Mouse (Mus musculus) left cerebral cortex, adult 9 months (tissue): ENCODE results near the gene Ppm1f.
A peak's percentile ranks its signal among the peaks of the same experiment; 100 is the strongest.
"Not testable (repeated sequence)": the region's sequence is repeated elsewhere in the genome, so short reads cannot be mapped to it uniquely, and the experiment has no call there.

Experiments used
- DNase-seq, 2 experiments: peaks; one replicate each; pipeline ENCODE4 v3.0.0; 2022; ENCODE audit warnings: low spot score in 2 of 2

Ppm1f gene

DNA sequence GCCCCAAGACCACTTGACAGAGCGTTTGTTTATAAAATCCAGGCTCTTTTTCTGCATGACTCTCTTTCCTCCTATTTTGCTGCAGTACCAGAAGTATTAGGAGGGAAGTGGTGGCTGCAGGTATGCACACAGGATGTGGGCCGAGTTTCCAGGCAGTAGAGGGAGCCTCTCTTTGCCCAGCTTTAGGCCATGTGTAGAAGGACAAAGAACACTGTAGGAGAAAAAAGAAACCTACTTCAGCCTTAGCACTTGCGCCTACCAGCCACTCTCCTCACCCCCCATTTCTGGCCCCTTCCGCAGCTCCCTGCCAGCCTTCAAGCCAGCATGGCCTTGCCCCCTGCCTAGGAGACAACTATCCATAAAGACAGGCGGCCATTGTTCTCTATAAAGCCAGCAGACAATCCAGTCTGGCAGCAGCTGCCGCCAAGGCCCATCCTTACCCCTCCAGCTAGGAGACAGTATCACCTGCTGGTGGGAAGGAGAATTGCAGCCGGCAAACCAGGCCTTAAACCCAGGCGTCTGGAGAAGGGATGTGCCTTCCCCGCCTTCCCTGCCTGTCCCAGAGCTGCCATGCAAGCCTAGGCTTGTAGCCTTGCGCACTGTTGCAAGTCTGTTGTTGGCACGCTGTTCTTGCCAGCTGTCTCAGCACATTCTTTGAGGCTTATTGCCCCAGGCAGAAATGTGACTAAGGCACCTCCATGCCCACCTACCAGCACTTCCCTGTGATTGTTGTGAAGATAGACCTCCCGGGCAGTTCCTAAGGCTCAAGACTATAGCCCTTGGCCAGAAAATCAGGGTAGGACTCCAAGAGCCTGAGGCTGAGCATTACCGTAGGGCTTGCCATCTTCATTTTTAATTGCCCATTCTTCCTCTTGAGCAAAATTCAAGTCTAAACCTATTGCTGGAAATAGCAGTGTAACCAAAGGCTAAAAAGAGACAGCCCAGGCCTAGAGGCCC is 15.7 kb downstream of the Ppm1f start:
- DNase-seq, result peak in 1 of 2 experiments; percentile 79

DNA sequence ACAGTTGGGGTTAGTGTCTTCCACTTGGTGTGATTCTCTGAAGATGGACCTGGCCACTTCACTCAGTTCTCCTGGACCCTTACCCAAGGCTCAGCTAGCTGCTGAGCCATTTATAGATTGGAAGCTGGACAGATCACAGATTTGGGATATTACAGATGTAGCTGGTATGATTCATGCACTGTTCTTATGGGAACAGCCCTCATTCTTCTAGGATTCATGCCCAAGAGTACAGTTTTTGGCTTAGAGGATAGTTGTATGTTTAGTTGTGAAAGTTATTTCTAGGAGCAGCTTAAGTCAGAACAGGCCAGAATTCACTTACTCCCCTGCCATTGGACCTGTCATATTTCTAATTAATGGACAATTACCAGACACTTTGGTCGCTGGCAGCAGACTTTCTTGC is 17.2 kb downstream of the Ppm1f start:
- DNase-seq, result no peak

DNA sequence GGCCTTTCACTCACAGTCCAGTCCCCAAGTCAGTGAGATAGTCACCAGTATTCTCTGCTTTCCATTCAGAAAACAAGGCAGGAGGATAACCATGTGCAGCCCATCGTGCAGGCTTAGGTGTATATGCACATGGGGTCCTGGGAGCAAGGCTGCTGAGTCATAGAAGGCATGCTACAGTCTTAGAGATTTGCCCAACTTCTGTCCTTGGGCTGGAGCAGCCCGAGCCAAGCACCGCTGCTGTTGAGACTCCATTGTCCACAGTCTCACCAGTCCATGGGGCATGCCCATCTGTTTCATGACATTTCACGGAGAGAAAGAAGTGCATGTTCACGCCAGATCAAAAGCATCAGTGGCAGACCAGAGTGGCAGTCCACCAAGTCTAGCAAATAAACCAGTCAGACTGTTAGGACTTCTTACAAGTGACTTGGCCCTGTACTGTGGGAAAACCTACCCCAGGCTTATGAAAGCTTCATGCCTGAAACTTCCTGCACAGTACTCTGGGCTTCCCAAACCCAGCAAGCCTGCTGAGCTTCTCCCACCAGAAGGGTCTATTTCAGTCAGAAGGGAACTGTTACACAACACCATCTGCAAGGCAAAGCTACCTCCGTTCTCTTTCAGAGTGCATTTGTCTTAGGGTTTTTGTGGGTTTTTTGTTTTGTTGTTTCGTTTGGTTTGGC is 22.3 kb downstream of the Ppm1f start:
- DNase-seq, result peak in 1 of 2 experiments; percentile 58

DNA sequence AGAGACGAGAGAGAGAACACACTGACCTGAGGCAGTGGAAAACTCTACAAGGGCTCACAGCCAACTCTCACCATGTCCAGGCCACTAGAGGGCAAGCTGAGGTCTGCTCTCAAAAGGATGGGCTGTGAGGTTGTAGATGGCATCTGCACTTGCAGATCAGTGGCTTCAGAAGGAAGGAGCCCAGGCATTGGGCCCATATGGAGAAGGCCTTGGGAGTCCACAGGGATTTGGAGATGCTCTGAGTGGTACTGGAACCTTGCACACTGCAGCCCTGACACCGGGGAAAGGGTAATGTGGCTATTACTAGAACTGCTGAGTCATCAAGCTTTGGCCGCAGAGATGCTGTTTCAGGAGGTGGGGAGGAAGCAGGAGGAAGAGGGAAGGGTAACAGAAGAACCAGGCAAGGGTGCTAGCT is 24.8 kb downstream of the Ppm1f start:
- no peak for DNase-seq

DNA sequence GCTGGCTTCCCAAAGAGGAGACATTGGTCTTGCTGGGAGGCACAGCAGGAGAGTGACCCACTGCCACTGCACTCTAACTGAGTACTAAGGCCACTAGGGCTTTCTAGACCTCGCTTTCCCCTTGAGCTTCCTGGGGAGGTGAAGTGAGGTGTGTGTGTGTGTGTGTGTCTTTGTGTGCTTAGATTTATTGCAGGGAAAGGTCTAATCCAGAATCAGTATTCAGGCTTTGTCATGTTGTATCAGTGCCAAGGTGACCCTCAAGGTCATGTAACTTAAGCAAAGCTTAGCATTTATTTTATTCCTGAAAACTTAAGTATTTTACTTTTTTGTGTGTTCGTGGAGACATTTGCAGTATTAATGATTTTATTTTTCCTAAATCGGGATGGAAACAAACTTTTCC is 28.2 kb downstream of the Ppm1f start:
- no peak for DNase-seq

DNA sequence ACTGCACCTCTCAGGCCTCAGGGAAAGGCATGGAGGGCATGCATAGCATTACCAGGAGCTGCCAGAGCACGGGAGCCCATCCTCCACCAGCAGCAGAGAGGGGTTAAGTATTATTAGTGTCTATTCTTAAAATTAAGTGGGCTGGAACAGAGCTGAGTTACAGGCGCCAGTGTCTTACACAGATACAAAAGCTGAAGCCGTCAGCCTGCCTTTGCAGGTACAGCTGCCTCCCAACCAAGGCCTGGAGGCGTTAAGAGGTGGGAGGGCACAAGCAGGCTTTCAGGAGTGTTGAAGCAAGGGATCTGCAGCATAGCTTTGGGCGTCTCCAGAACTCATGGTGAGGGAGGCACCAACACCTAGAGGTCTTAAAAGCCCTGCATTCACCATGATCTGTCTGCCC is 30.3 kb downstream of the Ppm1f start:
- DNase-seq, result peak; percentile 69 to 84

DNA sequence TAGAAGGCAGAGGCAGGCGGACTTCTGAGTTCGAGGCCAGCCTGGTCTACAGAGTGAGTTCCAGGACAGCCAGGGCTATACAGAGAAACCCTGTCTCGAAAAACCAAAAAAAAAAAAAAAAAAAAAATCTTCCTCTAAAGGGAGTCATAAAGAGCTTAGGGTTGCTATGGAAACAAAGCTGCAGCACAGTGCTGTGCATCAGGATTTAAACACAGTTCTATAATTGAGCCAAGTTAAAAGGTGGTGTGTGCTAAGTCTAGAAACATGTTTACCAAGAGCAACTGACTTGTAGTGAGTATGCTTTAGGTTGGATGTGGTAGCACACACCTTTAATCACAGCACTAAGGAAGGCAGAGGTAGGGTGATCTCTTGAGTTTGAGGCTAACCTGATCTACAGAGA is 32.6 kb downstream of the Ppm1f start:
- DNase-seq, result not testable (repeated sequence)

DNA sequence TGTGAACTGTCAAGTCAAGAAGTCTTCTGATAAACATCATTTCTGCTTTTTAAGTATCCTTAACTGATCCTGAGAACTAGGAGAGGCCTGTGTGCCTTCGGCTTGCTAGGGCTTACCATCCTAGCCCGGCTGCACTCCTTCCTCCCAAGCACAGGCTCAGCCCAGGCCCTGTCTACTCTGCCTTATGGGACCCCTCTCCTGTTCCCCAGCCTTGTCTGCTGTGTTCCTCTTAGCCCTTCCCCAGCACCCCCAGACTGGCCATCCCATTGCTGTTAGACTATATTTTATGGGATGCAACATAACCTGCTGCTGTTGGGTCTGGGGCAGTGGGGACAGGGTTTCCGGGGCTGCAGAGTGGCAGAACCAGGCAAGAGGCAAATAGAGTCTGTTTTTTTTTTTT is 34.1 kb downstream of the Ppm1f start:
- DNase-seq, result no peak

DNA sequence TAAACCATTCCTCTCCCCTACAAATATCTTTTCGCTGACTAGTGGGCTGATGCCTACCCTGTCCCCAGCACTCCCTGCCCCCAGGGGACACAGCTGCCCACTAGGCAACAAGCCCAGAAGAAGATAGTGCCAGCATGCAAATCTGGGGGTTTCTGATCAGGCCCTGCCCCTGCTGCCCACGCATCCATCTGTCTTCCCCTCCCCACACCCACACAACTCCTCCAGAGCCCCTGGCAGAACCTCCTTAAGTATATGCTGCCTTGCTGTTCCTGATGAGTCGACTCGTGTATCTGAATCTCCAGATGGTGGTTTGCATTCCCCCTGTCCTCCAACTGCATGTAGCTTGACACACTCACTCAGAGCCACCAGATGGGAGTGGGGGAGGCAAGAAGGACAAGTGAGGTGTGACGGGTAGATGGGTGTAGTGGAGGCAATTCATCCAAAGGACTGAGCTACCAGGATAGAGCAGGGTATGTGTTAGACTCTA is 34.6 kb downstream of the Ppm1f start:
- DNase-seq, result peak; percentile 93 to 96

DNA sequence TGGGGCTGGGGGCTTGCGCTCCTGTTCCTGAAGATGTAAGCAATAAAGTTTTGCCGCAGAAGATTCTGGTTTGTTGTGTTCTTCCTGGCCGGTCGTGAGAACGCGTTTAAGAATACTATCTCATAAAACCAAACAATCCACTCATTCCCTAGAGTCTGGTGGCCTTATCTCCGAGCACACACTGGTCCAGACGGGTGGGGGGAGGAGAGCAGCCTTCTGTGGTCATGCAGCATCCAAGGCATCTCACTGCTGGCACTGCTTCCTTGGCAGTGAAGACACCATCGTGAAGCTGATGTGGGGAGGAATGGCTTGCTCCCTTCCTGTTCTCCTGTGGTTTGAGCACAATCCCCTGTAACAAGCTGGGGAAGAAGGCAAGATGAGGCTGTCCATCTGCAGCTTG is 43.3 kb downstream of the Ppm1f start:
- DNase-seq, result no peak

DNA sequence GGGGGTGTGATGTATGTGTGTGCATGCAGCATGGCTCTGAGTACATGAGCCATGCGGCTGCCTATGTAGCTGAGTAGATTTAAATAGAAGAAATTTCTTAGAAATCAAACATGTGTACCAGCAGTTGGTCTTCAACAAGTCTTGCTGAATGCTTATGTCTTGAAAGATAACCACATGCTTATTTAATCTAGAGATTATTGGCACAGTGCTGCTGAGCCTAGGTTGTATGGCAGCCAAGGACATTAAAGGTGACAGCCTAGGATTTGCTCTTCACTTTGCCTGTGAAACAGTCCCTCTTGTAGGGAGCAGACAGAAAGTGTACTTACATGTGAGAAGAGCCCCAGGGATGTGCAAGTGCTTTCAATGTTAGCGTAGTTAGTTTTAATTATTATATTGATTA is 44.8 kb downstream of the Ppm1f start:
- DNase-seq, result no peak

DNA sequence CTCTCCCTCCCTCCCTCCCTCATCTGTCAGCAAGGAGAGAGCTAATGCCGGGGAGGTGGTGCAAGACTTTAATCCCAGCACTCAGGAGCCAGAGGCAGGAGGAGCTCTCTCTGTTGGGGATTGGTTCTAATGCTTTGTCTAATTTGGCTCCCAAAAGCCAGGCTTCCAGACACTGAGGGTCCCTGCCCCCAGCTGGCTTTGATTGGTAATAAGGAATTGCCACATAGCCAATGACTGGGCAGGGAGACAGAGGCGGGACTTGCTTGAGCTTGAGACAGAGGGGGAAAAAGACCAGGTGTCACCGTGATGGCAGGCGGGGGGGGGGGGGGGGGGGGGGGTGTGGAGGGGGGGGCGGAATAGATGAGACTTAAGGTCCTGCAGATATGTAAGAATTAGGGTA is 62.3 kb downstream of the Ppm1f start:
- DNase-seq, result no peak

DNA sequence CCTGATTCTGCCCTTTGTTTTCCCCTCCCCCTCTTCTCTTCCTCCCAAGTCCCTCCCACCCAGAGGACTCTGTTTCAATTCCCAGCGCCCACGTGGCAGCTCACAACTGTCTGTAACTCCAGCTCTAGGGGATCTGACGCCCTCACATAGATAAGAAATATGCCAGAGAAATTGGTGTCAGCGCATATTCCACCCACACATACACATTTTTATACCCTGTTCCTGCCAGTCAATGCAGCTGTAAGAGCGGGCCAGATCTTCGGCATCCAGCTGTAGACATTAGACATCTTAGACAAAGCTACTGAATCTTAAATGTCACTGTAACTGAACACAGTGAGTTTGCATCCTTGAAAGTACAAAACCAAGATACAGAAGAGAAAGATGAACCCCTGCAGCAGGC is 63.6 kb downstream of the Ppm1f start:
- DNase-seq, result no peak

DNA sequence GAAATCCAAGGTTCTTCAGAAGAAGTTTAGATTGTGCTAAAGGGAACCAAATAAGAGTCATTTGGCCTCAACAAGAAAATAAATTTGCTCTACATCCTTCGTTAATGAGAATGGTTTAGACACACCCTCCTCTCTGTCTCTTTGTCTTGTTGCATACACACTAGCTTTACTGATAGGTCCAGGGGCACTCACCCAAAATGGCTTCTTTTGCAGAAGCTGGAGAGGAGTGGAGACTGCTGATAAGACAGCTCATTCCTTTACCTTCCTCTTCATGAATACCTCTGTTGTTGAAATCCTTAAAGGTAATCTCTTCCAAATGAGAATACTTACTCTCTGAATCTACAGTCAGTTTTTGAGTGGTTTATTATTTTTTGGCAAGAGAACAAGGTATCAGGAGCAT is 68.9 kb downstream of the Ppm1f start:
- DNase-seq, result no peak

DNA sequence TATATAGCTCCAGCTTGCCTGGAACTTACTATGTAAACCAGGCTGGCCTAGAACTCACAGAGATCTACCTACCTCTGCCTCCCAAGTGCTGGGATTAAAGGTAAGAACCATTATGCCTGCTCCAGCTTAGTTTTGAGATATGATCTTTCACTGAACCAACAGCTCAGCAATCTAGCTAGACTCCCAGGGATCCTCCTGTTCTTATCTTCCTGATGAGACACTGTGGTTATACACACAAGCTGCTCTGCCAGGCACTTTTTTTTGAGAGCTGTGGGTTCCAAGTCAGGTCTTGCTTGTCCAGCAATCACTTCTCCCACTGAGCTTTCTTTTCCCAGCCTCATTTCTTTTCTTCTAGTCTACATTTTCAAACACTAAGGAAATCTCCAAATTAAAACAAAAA is 70.0 kb downstream of the Ppm1f start:
- no peak for DNase-seq
